Mouse (Mus musculus) forebrain, embryonic 11.5 days (tissue): Measurements from ENCODE around the gene Recql5. TPM values are rescaled to one million over a fixed set of nuclear protein-coding genes. Genes with fewer than 3 reads are reported as not detected.

ENCODE experiments used
- ATAC-seq: fragments of 200-750 bp; cut with Nextera tagmentation; replicated peaks from 2 replicates; pipeline ENCODE4 v1.8.0; 2017; ENCODE audit warnings: moderate TSS enrichment; ENCODE audit not compliant: low FRiP score
- DNase-seq: peaks from one replicate; pipeline ENCODE4 v3.0.0-alpha.2; 2017; ENCODE audit warnings: low spot score
- H3K27ac ChIP-seq: fragments of 300-500 bp; sonication (generic); 2 replicates; pipeline ENCODE4 v1.5.1; 2014; ENCODE audit warnings: low read depth, low read length
- H3K27me3 ChIP-seq: fragments of 300-500 bp; sonication (generic); 2 replicates; pipeline ENCODE4 v1.6.1; 2014; ENCODE audit warnings: mild to moderate bottlenecking, low read length, mixed read lengths; ENCODE audit not compliant: control insufficient read depth, insufficient read depth
- H3K36me3 ChIP-seq: fragments of 300-500 bp; sonication (generic); 2 replicates; pipeline ENCODE4 v1.6.1; 2014; ENCODE audit warnings: mild to moderate bottlenecking, low read length, moderate library complexity, mixed read lengths; ENCODE audit not compliant: control insufficient read depth, insufficient read depth
- H3K4me1 ChIP-seq: fragments of 300-500 bp; sonication (generic); replicated peaks from 2 replicates; pipeline ENCODE4 v1.6.1; 2014; ENCODE audit warnings: low read length, mixed read lengths; ENCODE audit not compliant: control insufficient read depth, insufficient read depth
- H3K4me2 ChIP-seq: fragments of 300-500 bp; sonication (generic); 2 replicates; pipeline ENCODE4 v1.6.1; 2014; ENCODE audit warnings: low read depth, mild to moderate bottlenecking, low read length, moderate library complexity, mixed read lengths; ENCODE audit not compliant: severe bottlenecking
- H3K4me3 ChIP-seq: fragments of 300-500 bp; sonication (generic); 2 replicates; pipeline ENCODE4 v1.5.1; 2014; ENCODE audit warnings: low read depth, low read length
- H3K9ac ChIP-seq: fragments of 300-500 bp; sonication (generic); 2 replicates; pipeline ENCODE4 v1.6.1; 2014; ENCODE audit warnings: low read length
- H3K9me3 ChIP-seq: fragments of 300-500 bp; sonication (generic); 2 replicates; pipeline ENCODE4 v1.6.1; 2016; ENCODE audit warnings: low read length, mixed read lengths; ENCODE audit not compliant: control insufficient read depth
- WGBS: fragments of 180-500 bp; shearing (Covaris S2); extraction: QIAGEN DNeasy Blood & Tissue Kit; methylation state at CpG from one replicate; pipeline ENCODE4 v1.1.7; 2014; 5-methylcytosine and 5-hydroxymethylcytosine counted together
- polyA plus RNA-seq: library from polyadenylated mRNA; unstranded; fragments of >200 nt; fragmentation: Nextera tagmentation; extraction: Ambion mirVana; gene quantifications from 2 replicates; pipeline ENCODE4 v1.2.1, GENCODE M21; 2014

Gene Recql5
- polyA plus RNA-seq, 1 experiment from 2014 or later, result 28.3 TPM

DNA sequence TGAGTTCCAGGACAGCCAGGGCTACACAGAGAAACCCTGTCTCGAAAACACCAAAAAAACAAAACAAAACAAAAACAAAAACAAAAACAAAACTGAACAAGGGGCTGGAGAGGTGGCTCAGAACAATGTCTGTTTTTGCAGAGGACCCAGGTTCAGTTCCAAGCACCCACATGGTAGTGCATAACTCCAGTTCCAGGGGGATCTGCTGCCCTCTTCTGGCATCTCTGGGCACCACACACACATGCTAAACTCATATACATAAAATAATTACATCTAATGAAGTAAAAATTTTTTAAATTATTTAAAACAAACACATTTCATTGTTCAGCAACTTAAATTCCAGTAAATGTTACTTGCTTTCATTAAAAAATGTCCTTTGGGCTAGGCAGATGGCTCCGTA, 87.5 kb downstream of the Recql5 start:
- H3K36me3 ChIP-seq, result no peaks in the 10 kb centered on the region
- no peak overlapping the region for H3K4me3 ChIP-seq
- DNase-seq (no peak), ATAC-seq (no peak)
- no peak overlapping the region for H3K9ac ChIP-seq
- H3K27ac ChIP-seq, result no peak overlapping the region
- H3K27me3 ChIP-seq, result no peaks in the 10 kb centered on the region
- H3K4me2 ChIP-seq, result no peak overlapping the region
- 97% methylated on average over 2 of the region's 2 CpGs for WGBS
- peaks cover 7% of the 10 kb centered on the region; the same call in 1 of the 2 replicates for H3K4me1 ChIP-seq
- no peaks in the 10 kb centered on the region for H3K9me3 ChIP-seq

DNA sequence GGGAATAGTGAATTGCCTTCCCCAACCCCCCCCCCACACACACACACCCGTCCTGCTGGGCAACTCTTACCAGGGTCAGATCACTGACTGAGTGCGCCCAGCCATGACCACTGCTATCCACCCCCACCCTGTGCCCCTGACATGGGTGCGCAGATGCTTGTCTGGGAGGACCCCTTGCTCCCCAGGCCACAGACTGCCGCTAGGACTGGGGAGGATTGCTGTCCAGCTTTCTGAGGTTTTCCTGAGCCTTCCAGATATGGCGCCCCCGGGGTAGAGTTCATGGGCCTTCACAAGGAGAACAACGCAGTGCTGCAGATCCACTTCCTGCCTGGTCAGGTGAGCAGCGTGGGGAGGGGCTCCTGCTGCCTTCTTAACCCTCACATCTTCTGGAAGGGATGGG, 89.0 kb downstream of the Recql5 start:
- no peak overlapping the region for H3K27ac ChIP-seq
- peaks cover 7% of the 10 kb centered on the region; the same call in 1 of the 2 replicates for H3K4me1 ChIP-seq
- no peak overlapping the region for H3K4me3 ChIP-seq
- no peak for DNase-seq
- H3K4me2 ChIP-seq, result no peak overlapping the region
- no peaks in the 10 kb centered on the region for H3K27me3 ChIP-seq
- H3K36me3 ChIP-seq, result no peaks in the 10 kb centered on the region
- no peak overlapping the region for H3K9ac ChIP-seq
- ATAC-seq, result no peak
- 68% methylated on average over 8 of the region's 8 CpGs for WGBS
- H3K9me3 ChIP-seq, result no peaks in the 10 kb centered on the region

GRCm38 (mm10) chr11:115843891-115844239, 89.4 kb downstream of the Recql5 start:
- Histone ChIP-seq H3K4me2 (no peak overlapping the region), H3K4me1 (peaks cover 7% of the 10 kb centered on the region; the same call in 1 of the 2 replicates), H3K36me3 (no peaks in the 10 kb centered on the region), H3K27me3 (no peaks in the 10 kb centered on the region), H3K27ac (no peak overlapping the region), H3K9me3 (no peaks in the 10 kb centered on the region), H3K9ac (no peak overlapping the region), H3K4me3 (no peak overlapping the region)
- WGBS, result 85% methylated on average over 5 of the region's 5 CpGs
- no peak for DNase-seq
- no peak for ATAC-seq

GRCm38 (mm10) chr11:115843141-115843890, 90.0 kb downstream of the Recql5 start:
- Histone ChIP-seq H3K27ac (no peak overlapping the region), H3K36me3 (no peaks in the 10 kb centered on the region), H3K4me3 (no peak overlapping the region), H3K27me3 (no peaks in the 10 kb centered on the region), H3K4me1 (peaks cover 7% of the 10 kb centered on the region; the same call in 1 of the 2 replicates), H3K9me3 (no peaks in the 10 kb centered on the region), H3K4me2 (no peak overlapping the region), H3K9ac (no peak overlapping the region)
- no peak for DNase-seq
- no peak for ATAC-seq
- 84% methylated on average over 11 of the region's 14 CpGs for WGBS

Other genes with a start within 250 kb of the Recql5 start
- gene Grb2, start 224.9 kb downstream of the Recql5 start, polyA plus RNA-seq, result 63.0 and 71.4 TPM in 2 replicates
- 25.9 and 28.9 TPM in 2 replicates for gene Tmem94, start 168.0 kb downstream of the Recql5 start, polyA plus RNA-seq
- gene Caskin2, start 119.8 kb downstream of the Recql5 start, polyA plus RNA-seq, result 20.4 and 21.2 TPM in 2 replicates
- gene Tsen54, start 118.8 kb downstream of the Recql5 start, polyA plus RNA-seq, result 29.4 and 33.4 TPM in 2 replicates
- gene Llgl2, start 109.4 kb downstream of the Recql5 start, polyA plus RNA-seq, result 3.9 and 5.5 TPM in 2 replicates
- 0.16 TPM in 1 of 2 replicates, not detected in the other for gene Myo15b, start 75.1 kb downstream of the Recql5 start, polyA plus RNA-seq
- 2.0 and 2.6 TPM in 2 replicates for gene Smim5, start 33.5 kb downstream of the Recql5 start, polyA plus RNA-seq
- 0.72 and 0.95 TPM in 2 replicates for gene Smim6, start 21.5 kb downstream of the Recql5 start, polyA plus RNA-seq
- 55.2 and 56.3 TPM in 2 replicates for gene Sap30bp, start 195 bp downstream of the Recql5 start, polyA plus RNA-seq
- gene Itgb4, start 41.2 kb upstream of the Recql5 start, polyA plus RNA-seq, result 0.57 and 0.72 TPM in 2 replicates
- 142 and 151 TPM in 2 replicates for gene Galk1, start 79.2 kb upstream of the Recql5 start, polyA plus RNA-seq
- gene H3f3b, start 94.5 kb upstream of the Recql5 start, polyA plus RNA-seq, result 1,836 and 1,931 TPM in 2 replicates
- 40.7 and 48.5 TPM in 2 replicates for gene Unk, start 96.8 kb upstream of the Recql5 start, polyA plus RNA-seq
- gene Unc13d, start 144.5 kb upstream of the Recql5 start, polyA plus RNA-seq, result 1.6 and 2.2 TPM in 2 replicates
- gene Wbp2, start 153.5 kb upstream of the Recql5 start, polyA plus RNA-seq, result 100.0 and 111 TPM in 2 replicates
- gene Trim47, start 193.7 kb upstream of the Recql5 start, polyA plus RNA-seq, result 3.4 and 3.8 TPM in 2 replicates
- 1.8 and 1.9 TPM in 2 replicates for gene Trim65, start 197.7 kb upstream of the Recql5 start, polyA plus RNA-seq
- 98.0 and 109 TPM in 2 replicates for gene Mrpl38, start 205.4 kb upstream of the Recql5 start, polyA plus RNA-seq
- 52.8 and 60.3 TPM in 2 replicates for gene Fbf1, start 234.7 kb upstream of the Recql5 start, polyA plus RNA-seq